18 mouse cellular contexts compared by ENCODE assay signal in genomic region chr4:46718624-46719023, GRCm38 (mm10).
"Had no signal": no experiment of that assay in that cellular context is flagged by ENCODE, and none has a peak within 500 bp of the region (broad histone marks: within the 10 kb centered on the region; RNA-seq: fewer than 3 reads in every experiment).

No protein-coding gene starts in this region.

- H3K9me3 ChIP-seq: midbrain, embryonic 13.5 days; neural tube, embryonic 13.5 days; neural tube, embryonic 15.5 days had no signal

- H3K4me2 ChIP-seq: lung, embryonic 14.5 days; midbrain, embryonic 11.5 days; midbrain, embryonic 13.5 days; neural tube, embryonic 13.5 days; neural tube, embryonic 15.5 days had no signal

- H3K27me3 ChIP-seq: neural tube, embryonic 13.5 days; neural tube, embryonic 15.5 days had no signal

- H3K4me3 ChIP-seq: midbrain, embryonic 13.5 days; myocyte; neural tube, embryonic 13.5 days; neural tube, embryonic 15.5 days had no signal

- H3K9ac ChIP-seq: liver, embryonic 14.5 days; lung, embryonic 14.5 days; midbrain, embryonic 13.5 days; neural tube, embryonic 13.5 days; neural tube, embryonic 15.5 days had no signal

- H3K4me1 ChIP-seq: neural tube, embryonic 13.5 days had no signal

- ATAC-seq: midbrain, embryonic 13.5 days had no signal

- H3K27ac ChIP-seq: liver, embryonic 14.5 days; midbrain, embryonic 13.5 days; neural tube, embryonic 13.5 days; neural tube, embryonic 15.5 days had no signal

- DNase-seq: lung, adult 18-20 months; lung, embryonic 14.5 days; lung, postnatal 10 days; lung, postnatal 4 days; retina, postnatal 1 day; right cerebral cortex, adult 18-20 months; right cerebral cortex, postnatal 25 days; right cerebral cortex, postnatal 4 days; spleen, adult 18-20 months; thymus, adult 18-20 months; thymus, postnatal 14 days; thymus, postnatal 36 days had no signal
